Mouse (Mus musculus) C2C12 (cell line): ENCODE data around the gene Coro1c.

Experiments
- CTCF ChIP-seq: IDR thresholded peaks from one replicate; pipeline ENCODE4 v1.5.1; 2011; ENCODE audit not compliant: control insufficient read depth, insufficient read depth, insufficient read length
- FOSL1 ChIP-seq: IDR thresholded peaks from one replicate; pipeline ENCODE4 v1.8.0; 2011; ENCODE audit warnings: mild to moderate bottlenecking, low read length; ENCODE audit not compliant: poor library complexity, insufficient read depth, severe bottlenecking
- MAX ChIP-seq: IDR thresholded peaks from one replicate; pipeline ENCODE4 v1.6.1; 2011; ENCODE audit warnings: mild to moderate bottlenecking, control low read depth
- MYOD1 ChIP-seq: IDR thresholded peaks from one replicate; pipeline ENCODE4 v1.6.1; 2011; ENCODE audit warnings: low read depth; ENCODE audit not compliant: control insufficient read depth, insufficient read length
- MYOG ChIP-seq: IDR thresholded peaks from one replicate; pipeline ENCODE4 v1.6.1; 2011; ENCODE audit not compliant: control insufficient read depth, insufficient read length; ENCODE audit errors: extremely low read depth
- USF1 ChIP-seq: IDR thresholded peaks from one replicate; pipeline ENCODE4 v1.6.1; 2011; ENCODE audit warnings: low read depth, mild to moderate bottlenecking, control low read depth, moderate library complexity

- TF ChIP-seq MYOD1 (peak; percentile 81), MYOG (no peak), CTCF (no peak), MAX (no peak), FOSL1 (no peak), USF1 (no peak)
Observed at GRCm38 (mm10) chr5:113798525-113798924, 110.0 kb downstream of the Coro1c start.
